Mouse (Mus musculus): ENCODE data around the gene Zfp185.

- TF ChIP-seq EP300 (optimal IDR thresholded peaks at IDR 0.05) (no peak), CTCF (IDR thresholded peaks at IDR 0.05; ENCODE audit: low read depth) (no peak)
Observed at GRCm38 (mm10) chrX:72982831-72983230, 4.3 kb upstream of the Zfp185 start.

All from stomach, postnatal 0 days (tissue).